Mouse (Mus musculus): Measurements from ENCODE around the gene Ccdc40. TPM values are rescaled to one million over a fixed set of nuclear protein-coding genes. Genes with fewer than 3 reads are reported as not detected.

Gene Ccdc40
- polyA plus RNA-seq, 1 experiment from 2014 or later: 13.0 TPM

GRCm38 (mm10) chr11:119314252-119314936 lies 86.0 kb downstream of the Ccdc40 start:
- no peaks in the 10 kb centered on the region for H3K36me3 ChIP-seq
- no peak overlapping the region for H3K9ac ChIP-seq
- H3K4me1 ChIP-seq: no peaks in the 10 kb centered on the region
- WGBS: 73% methylated on average over 17 of the region's 17 CpGs
- no peak overlapping the region for H3K4me2 ChIP-seq (replicated peaks)
- H3K4me3 ChIP-seq (replicated peaks): no peak overlapping the region
- peaks cover 3% of the 10 kb centered on the region; the same call in 1 of the 2 replicates for H3K27me3 ChIP-seq
- no peak overlapping the region for H3K27ac ChIP-seq (replicated peaks)
- H3K9me3 ChIP-seq (replicated peaks): no peaks in the 10 kb centered on the region
- ATAC-seq (ENCODE audit: insufficient number of reproducible peaks, low FRiP score, low TSS enrichment, low read depth): no peak

Other genes starting within 250 kb of the Ccdc40 start
- not detected in 2 replicates for gene Enpp7, start 240.4 kb upstream of the Ccdc40 start, polyA plus RNA-seq (2015; fragmentation: Nextera tagmentation; extraction: Ambion mirVana)
- gene Cbx2, start 205.6 kb upstream of the Ccdc40 start, polyA plus RNA-seq (2015; fragmentation: Nextera tagmentation; extraction: Ambion mirVana): 35.2 and 37.0 TPM in 2 replicates
- gene Cbx8, start 187.6 kb upstream of the Ccdc40 start, polyA plus RNA-seq (2015; fragmentation: Nextera tagmentation; extraction: Ambion mirVana): 9.2 and 10.3 TPM in 2 replicates
- 17.2 and 21.4 TPM in 2 replicates for gene Cbx4, start 142.4 kb upstream of the Ccdc40 start, polyA plus RNA-seq (2015; fragmentation: Nextera tagmentation; extraction: Ambion mirVana)
- 15.3 and 16.0 TPM in 2 replicates for gene Tbc1d16, start 73 bp upstream of the Ccdc40 start, polyA plus RNA-seq (2015; fragmentation: Nextera tagmentation; extraction: Ambion mirVana)
- gene Gaa, start 39.3 kb downstream of the Ccdc40 start, polyA plus RNA-seq (2015; fragmentation: Nextera tagmentation; extraction: Ambion mirVana): 81.4 and 90.1 TPM in 2 replicates
- 329 and 338 TPM in 2 replicates for gene Eif4a3, start 71.5 kb downstream of the Ccdc40 start, polyA plus RNA-seq (2015; fragmentation: Nextera tagmentation; extraction: Ambion mirVana)
- gene Card14, start 79.2 kb downstream of the Ccdc40 start, polyA plus RNA-seq (2015; fragmentation: Nextera tagmentation; extraction: Ambion mirVana): 4.0 and 4.3 TPM in 2 replicates
- 6.5 and 6.7 TPM in 2 replicates for gene Sgsh, start 127.0 kb downstream of the Ccdc40 start, polyA plus RNA-seq (2015; fragmentation: Nextera tagmentation; extraction: Ambion mirVana)
- 10.8 and 11.7 TPM in 2 replicates for gene Slc26a11, start 127.0 kb downstream of the Ccdc40 start, polyA plus RNA-seq (2015; fragmentation: Nextera tagmentation; extraction: Ambion mirVana)
- 3.3 and 3.5 TPM in 2 replicates for gene Rnf213, start 164.5 kb downstream of the Ccdc40 start, polyA plus RNA-seq (2015; fragmentation: Nextera tagmentation; extraction: Ambion mirVana)